Mouse (Mus musculus) gonadal fat pad, adult 2 months (tissue): ENCODE results near the gene Pld6. TPM values are rescaled to one million over a fixed set of nuclear protein-coding genes. Genes with fewer than 3 reads are reported as not detected.
A peak's percentile ranks its signal among the peaks of the same experiment; 100 is the strongest.
"Not testable (repeated sequence)": the region's sequence is repeated elsewhere in the genome, so short reads cannot be mapped to it uniquely, and the experiment has no call there.

Experiments used
- DNase-seq: peaks from one replicate; pipeline ENCODE4 v3.0.0-alpha.2; 2012; ENCODE audit warnings: low read depth
- polyA plus RNA-seq: library from polyadenylated mRNA; depleted of rRNA; stranded (reverse); fragments of >200 nt; gene quantifications from 2 replicates; pipeline ENCODE4 v1.2.3, GENCODE M21; 2012; rRNA removed

Pld6 gene
- polyA plus RNA-seq, 1 experiment = 2.2 TPM

DNA sequence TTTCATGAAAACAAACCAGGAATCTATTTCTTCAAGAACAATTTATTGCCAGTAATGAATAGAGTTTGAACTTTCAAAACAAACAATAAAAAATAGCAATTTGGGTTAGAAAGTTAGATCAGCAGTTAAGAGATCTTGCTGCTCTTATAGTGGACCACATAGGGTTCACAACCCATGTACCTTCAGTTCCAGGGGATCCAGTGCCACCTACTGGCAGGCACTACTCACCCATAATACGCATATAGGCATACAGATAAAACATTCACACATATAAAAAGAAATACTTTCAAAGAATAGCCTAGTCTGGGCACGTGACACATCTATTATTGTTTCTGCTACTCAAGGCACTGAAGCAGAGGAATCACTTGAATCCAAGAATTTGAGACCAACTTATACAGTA lies 40.8 kb downstream of the Pld6 start:
- DNase-seq = no peak

DNA sequence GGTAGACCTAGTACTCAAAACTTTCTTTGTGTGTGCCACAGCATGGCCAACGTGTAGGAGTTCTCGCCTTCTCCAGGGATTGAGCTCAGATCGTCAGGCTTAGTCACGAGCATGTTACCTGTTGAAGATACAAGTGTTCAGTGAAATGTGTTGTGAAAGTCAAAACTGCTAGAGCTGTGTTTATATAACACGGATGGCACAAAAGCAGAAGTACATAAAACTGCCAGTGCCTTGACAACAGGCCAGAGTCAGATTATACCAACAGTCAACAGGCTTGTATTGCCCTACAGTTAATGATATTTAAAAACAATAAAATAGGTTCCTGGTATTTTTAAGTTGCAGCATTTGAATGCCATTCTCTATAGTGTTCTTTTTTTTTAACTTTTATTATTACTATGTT lies 41.6 kb downstream of the Pld6 start:
- peak; percentile 41 for DNase-seq

DNA sequence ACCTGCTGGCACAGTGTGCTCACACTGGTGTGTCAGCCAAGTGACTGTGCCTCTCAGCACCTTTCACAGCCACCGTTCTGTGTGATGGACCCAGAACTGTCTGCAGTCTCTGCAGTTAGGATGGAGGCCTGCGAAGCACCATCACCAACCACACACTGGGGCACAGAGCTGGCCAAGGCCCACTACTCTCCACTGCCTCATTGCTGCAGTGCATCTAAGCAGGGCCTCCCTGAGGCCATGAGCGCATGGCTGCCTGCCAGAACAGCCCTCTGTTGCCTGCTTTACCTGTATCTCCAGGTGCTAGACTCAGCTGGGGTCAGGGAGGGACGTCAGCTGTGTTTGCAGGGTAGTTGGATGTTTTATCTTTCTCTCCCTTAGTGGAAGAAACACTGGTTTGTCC lies 43.1 kb downstream of the Pld6 start:
- no peak for DNase-seq

DNA sequence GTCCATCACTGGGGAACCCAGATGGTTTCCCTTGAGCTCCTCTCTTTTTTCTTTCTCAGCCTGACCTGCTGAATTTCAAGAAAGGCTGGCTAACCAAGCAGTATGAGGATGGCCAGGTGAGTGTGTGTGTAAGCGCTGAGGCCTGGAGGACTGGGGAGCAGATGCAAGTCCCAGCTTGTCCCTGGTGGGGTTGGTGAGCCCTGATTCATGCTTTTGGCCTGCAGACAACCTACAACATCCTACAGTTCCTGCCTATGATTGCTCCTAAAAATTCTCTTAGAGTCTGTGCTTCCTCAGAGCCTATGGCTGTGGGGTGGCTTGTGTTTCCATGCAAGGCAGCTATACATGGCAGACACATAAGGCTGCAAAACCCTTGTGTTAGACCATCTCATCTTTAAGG lies 43.7 kb downstream of the Pld6 start:
- DNase-seq = no peak

DNA sequence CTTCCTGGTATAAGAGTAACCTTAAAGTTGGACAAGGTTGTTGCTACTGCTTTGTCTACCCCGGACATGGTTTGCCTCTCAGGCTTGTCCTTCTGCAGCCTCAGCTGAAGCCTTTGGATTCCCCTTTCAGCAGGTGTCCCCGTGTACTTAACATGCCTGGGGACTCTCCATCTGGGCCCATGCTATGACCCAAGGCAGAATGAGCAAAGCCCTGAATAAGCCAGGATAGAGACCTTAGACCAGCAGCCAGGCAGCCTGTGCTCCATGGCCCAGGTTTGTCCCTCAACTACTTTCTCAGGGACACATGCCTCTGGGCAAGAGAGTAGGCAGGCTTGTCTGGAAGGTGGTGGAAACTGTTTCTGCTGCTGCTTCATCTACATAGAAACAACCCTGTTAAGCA lies 44.1 kb downstream of the Pld6 start:
- no peak for DNase-seq

DNA sequence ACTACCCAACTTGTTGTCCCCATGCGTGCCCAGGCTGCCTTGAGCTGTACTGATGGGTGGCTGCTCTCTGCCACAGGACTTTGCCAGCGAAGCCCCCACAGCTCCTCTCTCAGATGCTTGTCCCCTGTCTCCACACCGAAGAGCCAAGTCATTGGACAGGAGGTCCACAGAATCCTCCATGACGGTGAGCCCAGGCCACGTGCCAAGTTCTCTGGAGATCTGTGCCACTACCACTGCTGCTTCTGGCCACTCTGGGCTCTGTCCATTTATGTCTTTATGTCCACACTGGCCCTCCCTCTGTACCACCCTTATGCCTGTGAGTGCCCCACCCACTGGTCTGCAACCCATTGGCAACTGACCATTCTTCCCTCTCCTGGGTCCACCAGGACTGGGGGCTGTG lies 45.5 kb downstream of the Pld6 start:
- no peak for DNase-seq

DNA sequence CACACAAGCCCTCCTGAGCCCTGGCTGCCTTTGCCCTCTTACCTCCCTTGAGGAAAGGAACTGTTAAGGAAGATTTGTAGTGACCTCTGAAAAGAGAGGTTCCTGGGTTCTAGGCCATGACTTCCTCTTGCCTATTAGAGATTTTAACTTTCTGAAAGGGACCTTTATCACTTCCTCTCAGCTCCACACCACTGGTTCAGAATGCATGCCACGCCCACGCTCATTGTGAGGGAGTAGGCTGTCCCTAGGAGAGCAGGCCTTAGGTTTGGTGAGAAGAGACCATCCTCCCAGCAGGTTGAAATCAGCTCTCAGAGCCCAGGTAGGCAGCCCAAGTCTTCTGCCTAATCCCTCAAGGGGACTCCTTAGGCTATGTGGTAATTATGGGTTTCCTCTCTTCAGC lies 47.4 kb downstream of the Pld6 start:
- DNase-seq = no peak

DNA sequence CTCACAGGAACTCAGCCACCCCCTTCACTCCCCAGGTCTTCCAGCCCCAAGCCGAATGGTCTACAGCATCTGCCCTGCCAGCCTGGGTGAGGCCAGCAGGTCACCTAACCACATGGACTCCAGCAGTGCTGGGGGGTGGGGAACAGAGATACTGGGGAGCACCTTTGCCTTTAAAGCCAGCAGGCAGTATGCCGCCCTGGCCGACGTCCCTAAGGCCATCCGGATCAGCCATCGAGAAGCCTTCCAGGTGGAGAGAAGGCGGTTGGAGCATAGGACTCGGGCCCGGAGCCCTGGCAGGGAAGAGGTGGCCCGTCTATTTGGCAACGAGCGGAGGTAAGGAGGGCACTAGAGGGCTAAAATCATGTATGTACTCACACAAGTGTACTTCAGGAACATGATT lies 50.2 kb downstream of the Pld6 start:
- DNase-seq = no peak

DNA sequence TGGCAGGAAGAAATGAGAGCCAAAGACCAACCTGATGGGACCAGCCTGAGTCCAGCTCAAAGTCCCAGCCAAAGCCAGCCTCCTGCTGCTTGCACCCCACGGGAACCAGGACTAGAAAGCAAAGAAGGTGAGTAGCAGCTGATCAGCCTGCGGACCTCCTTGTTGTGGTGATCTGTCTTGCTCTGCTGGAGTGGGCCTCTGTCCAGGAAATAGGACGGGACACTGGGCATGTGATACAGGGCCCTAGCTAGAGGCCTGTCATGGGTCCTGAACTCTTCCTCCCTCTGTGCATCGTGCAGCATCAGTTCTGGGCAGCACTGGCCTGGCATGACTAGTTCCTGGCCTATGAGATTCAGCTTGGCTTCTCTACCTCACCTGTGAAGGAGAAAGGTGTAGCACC lies 51.5 kb downstream of the Pld6 start:
- not testable (repeated sequence) for DNase-seq

DNA sequence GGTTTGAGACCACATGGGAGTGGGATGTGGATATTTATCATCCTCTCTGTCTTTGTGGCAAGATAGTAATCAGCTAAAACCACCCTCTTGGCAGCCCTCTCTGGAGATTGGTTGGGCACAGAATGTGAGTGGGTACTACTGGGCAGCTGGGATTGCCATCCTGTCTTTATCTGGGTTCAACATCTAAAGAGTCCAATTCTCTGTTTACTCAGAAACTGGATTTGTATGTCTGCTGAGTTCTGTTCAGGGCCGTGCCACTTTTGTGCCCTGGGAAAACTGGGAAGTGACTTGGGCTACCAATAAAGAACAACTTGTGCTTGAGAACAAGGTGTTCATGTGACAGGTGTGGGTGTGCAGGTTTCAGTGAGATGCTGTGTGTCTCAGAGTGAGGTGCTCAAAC lies 53.1 kb downstream of the Pld6 start:
- DNase-seq = no peak

Other genes starting within 250 kb of the Pld6 start
- gene Nlrp3, start 246.1 kb downstream of the Pld6 start, polyA plus RNA-seq = 0.50 and 0.57 TPM in 2 replicates
- not detected in 2 replicates for gene Olfr222, start 211.4 kb downstream of the Pld6 start, polyA plus RNA-seq
- gene Olfr223, start 194.4 kb downstream of the Pld6 start, polyA plus RNA-seq = not detected in 2 replicates
- 127 and 130 TPM in 2 replicates for gene Mprip, start 126.3 kb downstream of the Pld6 start, polyA plus RNA-seq
- 38.4 and 43.6 TPM in 2 replicates for gene Flcn, start 22.4 kb upstream of the Pld6 start, polyA plus RNA-seq
- 30.5 and 39.2 TPM in 2 replicates for gene Nt5m, start 51.8 kb upstream of the Pld6 start, polyA plus RNA-seq
- 24.4 and 27.1 TPM in 2 replicates for gene Cops3, start 52.2 kb upstream of the Pld6 start, polyA plus RNA-seq
- gene Med9, start 160.6 kb upstream of the Pld6 start, polyA plus RNA-seq = 48.3 and 49.2 TPM in 2 replicates
- 86.8 and 123 TPM in 2 replicates for gene Rasd1, start 177.3 kb upstream of the Pld6 start, polyA plus RNA-seq